In the genomic region with DNA sequence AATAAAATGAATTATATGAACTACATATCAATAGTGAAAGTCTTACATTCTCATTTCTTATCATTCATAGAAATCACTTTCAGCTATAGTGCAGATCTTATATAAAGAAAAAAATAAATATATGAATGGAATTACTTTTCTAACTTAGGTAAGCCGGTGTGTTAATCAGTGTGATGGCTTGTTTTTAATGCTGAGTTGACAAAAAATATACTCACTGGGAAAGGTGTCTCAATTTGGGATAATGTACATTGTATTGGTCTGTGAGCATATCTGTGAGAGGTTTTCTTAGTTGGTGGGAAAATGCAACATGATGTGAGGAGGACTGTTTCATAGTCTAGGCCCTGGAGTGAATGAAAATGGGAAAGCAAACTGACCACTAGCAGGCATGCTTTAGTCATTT, we compare ENCODE assay signal across 27 mouse cellular contexts.
"Had no signal": no experiment of that assay in that cellular context is flagged by ENCODE, and none has a peak within 500 bp of the region (broad histone marks: within the 10 kb centered on the region; RNA-seq: fewer than 3 reads in every experiment).

No protein-coding gene starts in this region.

- H3K4me3 ChIP-seq: embryonic facial prominence, embryonic 10.5 days; embryonic facial prominence, embryonic 12.5 days; embryonic facial prominence, embryonic 13.5 days; embryonic facial prominence, embryonic 15.5 days; erythroblast, embryonic 14.5 days; forebrain, embryonic 10.5 days; forebrain, embryonic 12.5 days; forebrain, embryonic 13.5 days; forebrain, embryonic 15.5 days; gastrocnemius, adult 2 months; heart, adult 2 months; heart, embryonic 10.5 days had no signal

- H3K4me2 ChIP-seq: embryonic facial prominence, embryonic 12.5 days; embryonic facial prominence, embryonic 13.5 days; embryonic facial prominence, embryonic 15.5 days; forebrain, embryonic 12.5 days; forebrain, embryonic 13.5 days; forebrain, embryonic 15.5 days; heart, embryonic 11.5 days had no signal

- ATAC-seq: forebrain, embryonic 13.5 days; forebrain, embryonic 15.5 days; forebrain, embryonic 16.5 days; forebrain, postnatal 0 days had no signal

- H3K9ac ChIP-seq: embryonic facial prominence, embryonic 12.5 days; embryonic facial prominence, embryonic 13.5 days; embryonic facial prominence, embryonic 15.5 days; forebrain, embryonic 12.5 days; forebrain, embryonic 13.5 days; forebrain, embryonic 15.5 days; forebrain, postnatal 0 days had no signal

- H3K9me3 ChIP-seq: embryonic facial prominence, embryonic 10.5 days; embryonic facial prominence, embryonic 12.5 days; embryonic facial prominence, embryonic 13.5 days; embryonic facial prominence, embryonic 15.5 days; forebrain, embryonic 10.5 days; forebrain, embryonic 12.5 days; forebrain, embryonic 13.5 days; forebrain, embryonic 15.5 days; heart, embryonic 10.5 days had no signal

- DNase-seq: cerebellum, adult 9-11 months; cerebellum, postnatal 10 days; cerebellum, postnatal 14 days; cerebellum, postnatal 25 days; cerebellum, postnatal 36 days; embryo, embryonic 11 days; forebrain, postnatal 0 days; gastrocnemius, adult 2 months; gastrocnemius, postnatal 10 days; gastrocnemius, postnatal 14 days; gastrocnemius, postnatal 25 days; gastrocnemius, postnatal 36 days; heart, adult 11 months; heart, adult 18-20 months; heart, adult 2 months had no signal

- H3K4me1 ChIP-seq: embryonic facial prominence, embryonic 10.5 days; embryonic facial prominence, embryonic 12.5 days; embryonic facial prominence, embryonic 13.5 days; embryonic facial prominence, embryonic 15.5 days; forebrain, embryonic 10.5 days; forebrain, embryonic 12.5 days; forebrain, embryonic 13.5 days; forebrain, embryonic 15.5 days; heart, embryonic 10.5 days had no signal

- H3K27ac ChIP-seq: embryonic facial prominence, embryonic 10.5 days; embryonic facial prominence, embryonic 12.5 days; embryonic facial prominence, embryonic 13.5 days; embryonic facial prominence, embryonic 15.5 days; forebrain, embryonic 10.5 days; forebrain, embryonic 12.5 days; forebrain, embryonic 13.5 days; forebrain, embryonic 15.5 days; gastrocnemius, adult 2 months; heart, adult 2 months; heart, embryonic 10.5 days had no signal

- H3K27me3 ChIP-seq: embryonic facial prominence, embryonic 12.5 days; embryonic facial prominence, embryonic 13.5 days; embryonic facial prominence, embryonic 15.5 days; forebrain, embryonic 12.5 days; forebrain, embryonic 13.5 days; forebrain, embryonic 15.5 days had no signal

- H3K36me3 ChIP-seq: embryonic facial prominence, embryonic 10.5 days; embryonic facial prominence, embryonic 12.5 days; embryonic facial prominence, embryonic 13.5 days; embryonic facial prominence, embryonic 15.5 days; forebrain, embryonic 10.5 days; forebrain, embryonic 12.5 days; forebrain, embryonic 15.5 days; heart, embryonic 10.5 days had no signal
